Mouse (Mus musculus): Measurements from ENCODE around the gene Olfr267. TPM values are rescaled to one million over a fixed set of nuclear protein-coding genes. Genes with fewer than 3 reads are reported as not detected.

Olfr267 gene
- 0.24 TPM in 1 of 2 replicates, not detected in the other for polyA plus RNA-seq (2014; fragmentation: Nextera tagmentation; extraction: Ambion mirVana)

DNA sequence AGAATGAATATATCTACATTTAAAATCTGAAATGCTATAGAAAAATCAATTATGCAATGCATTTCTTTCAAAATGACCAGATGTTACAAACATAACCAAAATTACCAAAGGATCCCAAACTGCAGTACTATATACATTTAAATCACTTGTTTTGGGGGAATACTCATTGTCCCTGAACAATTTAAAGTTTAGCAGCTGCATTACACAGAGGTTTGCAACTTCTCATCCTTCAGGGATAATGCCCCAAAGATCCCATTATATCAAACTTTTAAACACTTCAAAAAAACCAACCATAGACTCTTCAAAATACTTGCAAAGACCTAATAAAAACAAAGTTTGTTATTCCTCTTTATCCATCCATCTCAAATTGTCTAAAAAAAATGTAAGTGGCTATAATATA is at the start of gene Olfr267:
TSS of gene Olfr267 (minus strand) at position 101 of the 400 bp plus-strand sequence.
- DNase-seq (ENCODE audit: low spot score) = no peak
- H3K27ac ChIP-seq (ENCODE audit: low read depth, low read length) = no peak within 1 kb of the TSS
- no peak within 1 kb of the TSS for H3K4me3 ChIP-seq (ENCODE audit: low read depth, low read length)
- H3K4me1 ChIP-seq (ENCODE audit: control insufficient read depth, insufficient read depth, low read length) = no peaks in the 10 kb centered on the region
- H3K9me3 ChIP-seq (replicated peaks; ENCODE audit: control insufficient read depth, low read length) = no peaks in the 10 kb centered on the region
- no peak within 1 kb of the TSS for H3K9ac ChIP-seq (ENCODE audit: low read length)
- no peak within 1 kb of the TSS for H3K4me2 ChIP-seq (ENCODE audit: low read length)
- H3K27me3 ChIP-seq (replicated peaks; ENCODE audit: control insufficient read depth, insufficient read depth, low read length) = no peaks in the 10 kb centered on the region
- ATAC-seq = no peak
- H3K36me3 ChIP-seq (ENCODE audit: control insufficient read depth, insufficient read depth, low read length) = no peaks in the 10 kb centered on the region

- H3K9me3 ChIP-seq (replicated peaks; ENCODE audit: control insufficient read depth, low read length) = no peaks in the 10 kb centered on the region
- no peak overlapping the region for H3K4me2 ChIP-seq (ENCODE audit: low read length)
- H3K27ac ChIP-seq (ENCODE audit: low read depth, low read length) = no peak overlapping the region
- H3K36me3 ChIP-seq (ENCODE audit: control insufficient read depth, insufficient read depth, low read length) = peaks cover 25% of the 10 kb centered on the region
- no peak overlapping the region for H3K4me3 ChIP-seq (ENCODE audit: low read depth, low read length)
- ATAC-seq (no peak), DNase-seq (ENCODE audit: low spot score) (no peak)
- 93% methylated on average over 3 of the region's 3 CpGs for WGBS
- H3K27me3 ChIP-seq (replicated peaks; ENCODE audit: control insufficient read depth, insufficient read depth, low read length) = no peaks in the 10 kb centered on the region
- no peaks in the 10 kb centered on the region for H3K4me1 ChIP-seq (ENCODE audit: control insufficient read depth, insufficient read depth, low read length)
- no peak overlapping the region for H3K9ac ChIP-seq (ENCODE audit: low read length)
These were observed 45.4 kb upstream of the Olfr267 start for GRCm38 (mm10) chr4:58832908-58833307.

- WGBS = 91% methylated on average over 4 of the region's 4 CpGs
- no peak for ATAC-seq
- H3K27ac ChIP-seq (ENCODE audit: low read depth, low read length) = no peak overlapping the region
These were observed 38.4 kb upstream of the Olfr267 start for GRCm38 (mm10) chr4:58825921-58826320.

GRCm38 (mm10) chr4:58786659-58787058 is 857 bp downstream of the Olfr267 start:
- WGBS = 80% methylated on average over 3 of the region's 3 CpGs
- Histone ChIP-seq H3K27me3 (replicated peaks; ENCODE audit: control insufficient read depth, insufficient read depth, low read length) (no peaks in the 10 kb centered on the region), H3K4me1 (ENCODE audit: control insufficient read depth, insufficient read depth, low read length) (no peaks in the 10 kb centered on the region), H3K4me2 (ENCODE audit: low read length) (no peak overlapping the region), H3K9me3 (replicated peaks; ENCODE audit: control insufficient read depth, low read length) (no peaks in the 10 kb centered on the region), H3K27ac (ENCODE audit: low read depth, low read length) (no peak overlapping the region), H3K4me3 (ENCODE audit: low read depth, low read length) (no peak overlapping the region), H3K36me3 (ENCODE audit: control insufficient read depth, insufficient read depth, low read length) (no peaks in the 10 kb centered on the region), H3K9ac (ENCODE audit: low read length) (no peak overlapping the region)
- DNase-seq (ENCODE audit: low spot score) (no peak), ATAC-seq (no peak)

More at GRCm38 (mm10) chr4:58825921-58826320, 38.4 kb upstream of the Olfr267 start:
- Histone ChIP-seq H3K9ac (ENCODE audit: low read length) (no peak overlapping the region), H3K4me2 (ENCODE audit: low read length) (no peak overlapping the region), H3K36me3 (ENCODE audit: control insufficient read depth, insufficient read depth, low read length) (peaks cover 47% of the 10 kb centered on the region), H3K4me1 (ENCODE audit: control insufficient read depth, insufficient read depth, low read length) (no peaks in the 10 kb centered on the region), H3K4me3 (ENCODE audit: low read depth, low read length) (no peak overlapping the region), H3K9me3 (replicated peaks; ENCODE audit: control insufficient read depth, low read length) (no peaks in the 10 kb centered on the region), H3K27me3 (replicated peaks; ENCODE audit: control insufficient read depth, insufficient read depth, low read length) (no peaks in the 10 kb centered on the region)
- DNase-seq (ENCODE audit: low spot score) = no peak

DNA sequence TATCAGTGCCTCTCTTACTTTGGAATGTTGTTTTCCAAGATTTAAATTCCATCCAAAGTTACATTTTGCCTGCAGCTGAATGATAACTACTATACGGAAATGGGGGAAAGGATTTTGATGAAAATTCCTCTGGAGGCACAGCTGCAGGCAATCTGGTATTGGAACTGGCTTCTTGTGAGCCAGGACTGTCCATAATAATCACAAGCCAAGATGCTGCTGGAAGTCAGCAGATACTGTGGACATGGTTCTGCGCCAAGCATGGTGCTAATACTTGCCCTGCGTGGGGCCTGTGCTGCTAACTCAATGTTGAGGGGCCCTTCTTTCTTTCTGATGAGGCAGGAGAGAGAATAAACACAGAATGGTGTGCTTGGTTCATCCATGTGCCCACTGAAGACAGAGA is 24.1 kb downstream of the Olfr267 start:
- Histone ChIP-seq H3K36me3 (ENCODE audit: control insufficient read depth, insufficient read depth, low read length) (no peaks in the 10 kb centered on the region), H3K4me2 (ENCODE audit: low read length) (no peak overlapping the region), H3K9me3 (replicated peaks; ENCODE audit: control insufficient read depth, low read length) (no peaks in the 10 kb centered on the region), H3K27ac (ENCODE audit: low read depth, low read length) (no peak overlapping the region), H3K27me3 (replicated peaks; ENCODE audit: control insufficient read depth, insufficient read depth, low read length) (no peaks in the 10 kb centered on the region), H3K4me3 (ENCODE audit: low read depth, low read length) (no peak overlapping the region), H3K9ac (ENCODE audit: low read length) (no peak overlapping the region), H3K4me1 (ENCODE audit: control insufficient read depth, insufficient read depth, low read length) (no peaks in the 10 kb centered on the region)
- no peak for ATAC-seq
- DNase-seq (ENCODE audit: low spot score) = no peak
- 94% methylated on average over 3 of the region's 3 CpGs for WGBS

- Histone ChIP-seq H3K27me3 (replicated peaks; ENCODE audit: control insufficient read depth, insufficient read depth, low read length) (no peaks in the 10 kb centered on the region), H3K36me3 (ENCODE audit: control insufficient read depth, insufficient read depth, low read length) (no peaks in the 10 kb centered on the region), H3K4me3 (ENCODE audit: low read depth, low read length) (no peak overlapping the region), H3K27ac (ENCODE audit: low read depth, low read length) (no peak overlapping the region), H3K9me3 (replicated peaks; ENCODE audit: control insufficient read depth, low read length) (no peaks in the 10 kb centered on the region), H3K4me2 (ENCODE audit: low read length) (no peak overlapping the region), H3K9ac (ENCODE audit: low read length) (no peak overlapping the region), H3K4me1 (ENCODE audit: control insufficient read depth, insufficient read depth, low read length) (peaks cover 2% of the 10 kb centered on the region; the same call in 1 of the 2 replicates)
- 57% methylated on average over 2 of the region's 2 CpGs for WGBS
- DNase-seq (ENCODE audit: low spot score) = peak; percentile 67
- ATAC-seq = peak; percentile 50
These were observed 38.0 kb downstream of the Olfr267 start for GRCm38 (mm10) chr4:58749510-58749909.

- DNase-seq (ENCODE audit: low spot score) (no peak), ATAC-seq (0 out of 2 replicates have a peak, but pooled peaks have one; percentile 15)
- peak overlapping the region; percentile 28; the same call in 1 of the 2 replicates for H3K4me2 ChIP-seq (ENCODE audit: low read length)
These were observed 38.4 kb downstream of the Olfr267 start for GRCm38 (mm10) chr4:58749101-58749500.

DNA sequence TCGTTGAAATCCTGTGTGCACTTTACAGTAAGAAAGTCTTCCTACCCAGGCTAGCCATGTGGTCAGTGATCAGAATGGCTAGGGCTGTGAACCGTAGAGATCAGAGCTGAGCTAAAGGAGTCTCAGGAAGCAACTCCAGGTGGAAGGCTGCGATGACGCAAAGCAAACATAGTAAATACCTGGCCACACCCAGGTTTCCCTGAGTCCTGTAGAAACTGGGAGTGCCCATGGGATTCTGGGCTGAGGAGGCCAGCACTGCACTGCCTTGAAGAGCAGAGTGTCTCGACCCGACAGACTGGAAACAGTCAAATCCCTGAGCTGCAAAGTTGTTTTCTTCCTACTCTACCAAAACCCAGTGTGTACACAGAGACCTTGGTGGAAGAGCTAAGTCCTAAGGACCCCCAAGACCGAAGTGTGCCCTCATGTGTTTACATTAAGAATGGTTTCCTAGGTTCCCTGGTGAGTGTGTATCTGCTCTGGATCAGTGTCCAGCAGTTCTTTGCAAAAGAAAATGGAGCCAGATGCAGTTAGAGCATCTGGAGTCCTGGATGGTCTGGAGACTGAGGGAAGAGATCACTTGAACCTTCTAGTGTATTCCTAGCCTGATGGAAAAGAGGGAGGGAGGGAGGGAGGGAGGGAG is 41.8 kb downstream of the Olfr267 start:
- Histone ChIP-seq H3K27ac (ENCODE audit: low read depth, low read length) (no peak overlapping the region), H3K36me3 (ENCODE audit: control insufficient read depth, insufficient read depth, low read length) (no peaks in the 10 kb centered on the region), H3K4me1 (ENCODE audit: control insufficient read depth, insufficient read depth, low read length) (peaks cover 2% of the 10 kb centered on the region; the same call in 1 of the 2 replicates), H3K4me2 (ENCODE audit: low read length) (no peak overlapping the region), H3K9ac (ENCODE audit: low read length) (no peak overlapping the region), H3K4me3 (ENCODE audit: low read depth, low read length) (no peak overlapping the region), H3K27me3 (replicated peaks; ENCODE audit: control insufficient read depth, insufficient read depth, low read length) (no peaks in the 10 kb centered on the region), H3K9me3 (replicated peaks; ENCODE audit: control insufficient read depth, low read length) (no peaks in the 10 kb centered on the region)
- DNase-seq (ENCODE audit: low spot score) (no peak), ATAC-seq (no peak)
- 85% methylated on average over 7 of the region's 7 CpGs for WGBS

More at GRCm38 (mm10) chr4:58749101-58749500, 38.4 kb downstream of the Olfr267 start:
- Histone ChIP-seq H3K36me3 (ENCODE audit: control insufficient read depth, insufficient read depth, low read length) (no peaks in the 10 kb centered on the region), H3K27ac (ENCODE audit: low read depth, low read length) (no peak overlapping the region), H3K4me3 (ENCODE audit: low read depth, low read length) (no peak overlapping the region), H3K27me3 (replicated peaks; ENCODE audit: control insufficient read depth, insufficient read depth, low read length) (no peaks in the 10 kb centered on the region), H3K9ac (ENCODE audit: low read length) (0 out of 2 replicates have a peak overlapping the region, but pooled peaks have one; percentile 37), H3K9me3 (replicated peaks; ENCODE audit: control insufficient read depth, low read length) (no peaks in the 10 kb centered on the region), H3K4me1 (ENCODE audit: control insufficient read depth, insufficient read depth, low read length) (peaks cover 2% of the 10 kb centered on the region; the same call in 1 of the 2 replicates)
- 33% methylated on average over 10 of the region's 10 CpGs for WGBS

GRCm38 (mm10) chr4:58736867-58737633 is 50.5 kb downstream of the Olfr267 start:
- H3K9ac ChIP-seq (ENCODE audit: low read length) = no peak overlapping the region
- H3K36me3 ChIP-seq (ENCODE audit: control insufficient read depth, insufficient read depth, low read length) = no peaks in the 10 kb centered on the region
- H3K9me3 ChIP-seq (replicated peaks; ENCODE audit: control insufficient read depth, low read length) = no peaks in the 10 kb centered on the region
- H3K4me3 ChIP-seq (ENCODE audit: low read depth, low read length) = no peak overlapping the region
- no peak for ATAC-seq
- H3K4me1 ChIP-seq (ENCODE audit: control insufficient read depth, insufficient read depth, low read length) = no peaks in the 10 kb centered on the region
- WGBS = 69% methylated on average over 18 of the region's 18 CpGs
- H3K4me2 ChIP-seq (ENCODE audit: low read length) = no peak overlapping the region
- H3K27ac ChIP-seq (ENCODE audit: low read depth, low read length) = no peak overlapping the region
- H3K27me3 ChIP-seq (replicated peaks; ENCODE audit: control insufficient read depth, insufficient read depth, low read length) = no peaks in the 10 kb centered on the region
- DNase-seq (ENCODE audit: low spot score) = no peak

Measured in forebrain, embryonic 14.5 days (tissue).